Mouse (Mus musculus): ENCODE results near the gene Cd99l2.

DNA sequence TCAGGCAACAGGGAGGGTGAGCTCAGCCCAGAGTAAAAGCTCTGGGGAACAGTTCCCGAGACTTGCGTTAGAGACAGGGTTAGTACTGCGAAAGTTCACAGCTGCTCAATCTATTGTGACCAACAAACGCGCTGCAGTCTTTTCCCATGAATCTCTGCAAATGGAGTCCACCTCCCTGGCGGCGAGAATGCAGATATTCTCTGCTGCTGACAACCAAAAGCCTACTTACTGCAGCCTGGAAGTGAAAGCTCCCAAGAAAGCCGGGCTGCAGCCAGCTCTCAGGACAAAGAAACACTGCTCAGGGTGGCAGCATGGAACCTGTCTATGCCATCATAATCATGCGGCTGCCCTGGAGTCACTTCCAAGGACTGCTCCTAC lies 619 bp upstream of the Cd99l2 start:
- no peak for TF ChIP-seq POLR2A (IDR thresholded peaks at IDR 0.05; ENCODE audit: borderline replicate concordance, extremely low read depth, low read depth, low read length)
- no peak for TF ChIP-seq CTCF (IDR thresholded peaks at IDR 0.05; ENCODE audit: insufficient read depth, low read length)

All from lung, adult 2 months (tissue).